Mouse (Mus musculus) left cerebral cortex, adult 18-20 months (tissue): ENCODE measurements at regions not wholly inside any gene's neighbourhood (a gene's known extent, or its start where the extent isn't known, plus 50 kb on each side); places are given as distances from the start of the nearest gene placed in this dataset.

Source experiments
- DNase-seq, 2 experiments: peaks; one replicate each; pipeline ENCODE4 v3.0.0; 2021 to 2022; ENCODE audit warnings: low spot score in 2 of 2, mixed read lengths in 1 of 2

DNA sequence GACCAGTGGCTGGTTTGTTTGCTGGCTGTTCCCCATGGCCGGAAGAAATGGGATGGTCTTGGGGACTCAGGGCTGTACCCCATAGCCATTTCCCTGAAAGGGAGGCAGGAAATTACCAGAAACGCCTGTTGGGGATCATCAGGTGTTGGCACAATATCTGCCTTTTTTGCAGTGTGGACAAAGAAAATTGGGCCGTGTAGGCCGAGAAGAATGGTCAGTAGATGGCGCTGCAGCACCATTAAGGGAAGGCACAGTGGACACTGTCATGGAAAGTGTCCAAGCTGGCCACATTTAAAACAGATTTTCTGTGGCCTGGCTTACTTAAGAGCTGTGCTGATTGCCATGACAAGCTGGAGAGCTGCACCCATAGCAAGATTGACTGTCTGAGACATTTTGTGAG, 358.1 kb downstream of the Slxl1 start:
- DNase-seq: peak; percentile 15 to 28
